Comparison of ENCODE assay signal across 15 mouse cellular contexts in the genomic region with DNA sequence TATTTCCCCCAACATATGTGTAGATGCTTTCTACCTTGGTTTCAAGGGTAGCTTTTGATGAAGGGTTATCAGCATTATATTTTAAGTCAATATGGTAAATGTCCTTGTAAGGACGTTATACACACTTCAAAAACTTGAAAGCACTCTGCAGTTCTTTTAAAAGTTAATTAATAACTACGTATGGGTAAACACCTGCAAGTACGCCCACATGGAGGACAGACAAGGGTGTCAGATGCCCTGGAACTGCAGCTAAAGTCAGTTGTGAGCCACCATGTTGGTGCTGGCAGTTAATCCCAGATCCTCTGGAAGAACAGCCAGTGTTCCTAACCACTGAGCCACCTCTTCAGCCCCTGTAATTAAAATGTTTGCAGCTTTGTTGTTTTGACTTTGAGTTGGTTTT.
"Had no signal": no experiment of that assay in that cellular context is flagged by ENCODE, and none has a peak within 500 bp of the region (broad histone marks: within the 10 kb centered on the region; RNA-seq: fewer than 3 reads in every experiment).

No protein-coding gene starts in this region.

- H3K4me3 ChIP-seq: lung, embryonic 15.5 days; megakaryocyte, embryonic 14.5 days; midbrain, embryonic 13.5 days; midbrain, embryonic 15.5 days; neural tube, embryonic 12.5 days had no signal

- H3K4me1 ChIP-seq: lung, embryonic 15.5 days; megakaryocyte, embryonic 14.5 days; neural tube, embryonic 12.5 days had no signal

- H3K9ac ChIP-seq: lung, embryonic 15.5 days; midbrain, embryonic 13.5 days; midbrain, embryonic 15.5 days; neural tube, embryonic 12.5 days had no signal

- DNase-seq: lung, adult 2 months; lung, postnatal 14 days; lung, postnatal 36 days; right cerebral cortex, postnatal 14 days; thymus, adult 18-20 months; thymus, postnatal 14 days; thymus, postnatal 36 days had no signal

- H3K9me3 ChIP-seq: lung, embryonic 15.5 days; midbrain, embryonic 13.5 days; midbrain, embryonic 15.5 days; neural tube, embryonic 12.5 days had no signal

- H3K27me3 ChIP-seq: lung, embryonic 15.5 days; megakaryocyte, embryonic 14.5 days; midbrain, embryonic 13.5 days; midbrain, embryonic 15.5 days; neural tube, embryonic 12.5 days had no signal

- H3K27ac ChIP-seq: lung, embryonic 15.5 days; macrophage; midbrain, embryonic 13.5 days; midbrain, embryonic 15.5 days; neural tube, embryonic 12.5 days had no signal

- ATAC-seq: lung, postnatal 0 days; midbrain, embryonic 13.5 days; midbrain, embryonic 15.5 days had no signal

- H3K36me3 ChIP-seq: lung, embryonic 15.5 days; midbrain, embryonic 13.5 days; midbrain, embryonic 15.5 days; neural tube, embryonic 12.5 days had no signal

- H3K4me2 ChIP-seq: lung, embryonic 15.5 days; midbrain, embryonic 11.5 days; midbrain, embryonic 13.5 days; midbrain, embryonic 15.5 days; neural tube, embryonic 12.5 days had no signal
